Mouse (Mus musculus) heart, embryonic 14.5 days (tissue): Measurements from ENCODE around the gene Atox1. TPM values are rescaled to one million over a fixed set of nuclear protein-coding genes. Genes with fewer than 3 reads are reported as not detected.
A peak's percentile ranks its signal among the peaks of the same experiment; 100 is the strongest.

Experiments
- ATAC-seq: fragments of 200-750 bp; cut with Nextera tagmentation; 2 replicates; pipeline ENCODE4 v1.8.0; 2017; ENCODE audit warnings: low read depth, moderate TSS enrichment; ENCODE audit not compliant: insufficient number of reproducible peaks, insufficient read depth, low FRiP score
- H3K27ac ChIP-seq, 2 experiments: fragments of 200-500 bp in 1 of 2; fragments of 300-500 bp in 1 of 2; sonication (generic) in 1 of 2; replicated peaks in 1 of 2; 2 replicates each; pipeline ENCODE4 v1.5.1; 2012 to 2014; ENCODE audit warnings: low read depth in 2 of 2, low read length in 2 of 2, control low read depth in 1 of 2, mild to moderate bottlenecking in 1 of 2, mixed read lengths in 1 of 2; ENCODE audit not compliant: control insufficient read depth in 1 of 2, insufficient read depth in 1 of 2
- H3K27me3 ChIP-seq: fragments of 300-500 bp; sonication (generic); 2 replicates; pipeline ENCODE4 v1.6.1; 2014; ENCODE audit warnings: mild to moderate bottlenecking, low read length, control low read depth; ENCODE audit not compliant: control insufficient read depth, insufficient read depth
- H3K36me3 ChIP-seq: fragments of 300-500 bp; sonication (generic); 2 replicates; pipeline ENCODE4 v1.6.1; 2014; ENCODE audit warnings: mild to moderate bottlenecking, control low read depth, low read length, mixed read lengths; ENCODE audit not compliant: control insufficient read depth, insufficient read depth
- H3K4me1 ChIP-seq, 2 experiments: fragments of 200-500 bp in 1 of 2; fragments of 300-500 bp in 1 of 2; sonication (generic) in 1 of 2; 2 replicates each; pipeline ENCODE4 v1.6.1; 2012 to 2014; ENCODE audit warnings: low read length in 2 of 2, control low read depth in 1 of 2, mixed read lengths in 1 of 2; ENCODE audit not compliant: control insufficient read depth in 2 of 2, insufficient read depth in 2 of 2
- H3K4me2 ChIP-seq: fragments of 300-500 bp; sonication (generic); 2 replicates; pipeline ENCODE4 v1.6.1; 2014; ENCODE audit warnings: mild to moderate bottlenecking, low read length
- H3K4me3 ChIP-seq, 2 experiments: fragments of 200-500 bp in 1 of 2; fragments of 300-500 bp in 1 of 2; sonication (generic) in 1 of 2; 2 replicates each; pipeline ENCODE4 v1.5.1; 2012 to 2014; ENCODE audit warnings: low read length in 2 of 2, mild to moderate bottlenecking in 2 of 2, control low read depth in 1 of 2, low read depth in 1 of 2, moderate library complexity in 1 of 2; ENCODE audit not compliant: control insufficient read depth in 1 of 2, insufficient read depth in 1 of 2
- H3K9ac ChIP-seq: fragments of 300-500 bp; sonication (generic); 2 replicates; pipeline ENCODE4 v1.6.1; 2014; ENCODE audit warnings: mild to moderate bottlenecking, low read length
- H3K9me3 ChIP-seq: fragments of 300-500 bp; sonication (generic); 2 replicates; pipeline ENCODE4 v1.6.1; 2016; ENCODE audit warnings: low read length, control low read depth; ENCODE audit not compliant: control insufficient read depth
- WGBS: fragments of 180-500 bp; shearing (Covaris S2); extraction: QIAGEN DNeasy Blood & Tissue Kit; methylation state at CpG from one replicate; pipeline ENCODE4 v1.1.7; 2014; 5-methylcytosine and 5-hydroxymethylcytosine counted together
- polyA plus RNA-seq: library from polyadenylated mRNA; unstranded; fragments of >200 nt; fragmentation: Nextera tagmentation; extraction: Ambion mirVana; gene quantifications from 2 replicates; pipeline ENCODE4 v1.2.1, GENCODE M21; 2014

Gene Atox1
- polyA plus RNA-seq, 1 experiment from 2014 or later, result 354 TPM

- Histone ChIP-seq H3K27ac (no peak overlapping the region), H3K4me2 (no peak overlapping the region), H3K27me3 (no peaks in the 10 kb centered on the region), H3K9ac (no peak overlapping the region), H3K4me3 (no peak overlapping the region), H3K36me3 (peaks cover 48% of the 10 kb centered on the region), H3K9me3 (no peaks in the 10 kb centered on the region), H3K4me1 (peaks cover 2 to 4% of the 10 kb centered on the region in 2 experiments; a peak in 3 of 4 replicates)
- WGBS, result 84% methylated on average over 4 of the region's 4 CpGs
- ATAC-seq, result no peak
These were observed 7.4 kb downstream of the Atox1 start for GRCm38 (mm10) chr11:55453640-55454039.

DNA sequence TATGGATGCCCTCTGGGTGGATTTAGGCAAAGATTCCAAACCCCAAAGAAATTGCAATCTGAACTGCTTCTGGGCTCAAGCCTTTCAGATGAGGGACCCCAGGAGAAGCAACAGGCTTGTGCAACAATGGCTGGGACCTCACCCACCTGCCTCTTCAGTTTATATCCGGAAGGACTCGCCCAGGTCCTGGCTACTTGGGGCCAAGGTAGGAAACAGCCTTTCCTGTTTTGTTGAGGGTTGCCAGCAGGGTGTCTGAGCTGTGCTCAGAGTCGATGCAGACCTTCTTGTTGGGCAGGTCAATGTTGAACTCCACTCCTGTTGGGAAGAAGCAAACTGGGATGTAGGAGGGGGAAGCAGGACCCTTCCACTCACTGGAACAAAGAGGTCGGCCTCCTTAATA, 10.7 kb downstream of the Atox1 start:
- Histone ChIP-seq H3K4me2 (no peak overlapping the region), H3K4me1 (no peaks in the 10 kb centered on the region), H3K27me3 (no peaks in the 10 kb centered on the region), H3K9ac (no peak overlapping the region), H3K9me3 (no peaks in the 10 kb centered on the region), H3K36me3 (peaks cover 54% of the 10 kb centered on the region), H3K4me3 (no peak overlapping the region), H3K27ac (no peak overlapping the region)
- WGBS, result 70% methylated on average over 4 of the region's 4 CpGs
- no peak for ATAC-seq

- H3K36me3 ChIP-seq, result peaks cover 52% of the 10 kb centered on the region
- H3K9me3 ChIP-seq, result no peaks in the 10 kb centered on the region
- peak overlapping the region in 1 of 2 experiments; percentile 31; a peak in 2 of 4 replicates for H3K27ac ChIP-seq
- H3K9ac ChIP-seq, result no peak overlapping the region
- ATAC-seq, result no peak
- peaks cover 0 to 2% of the 10 kb centered on the region in 2 experiments; a peak in 1 of 4 replicates for H3K4me1 ChIP-seq
- no peaks in the 10 kb centered on the region for H3K27me3 ChIP-seq
- no peak overlapping the region for H3K4me2 ChIP-seq
- H3K4me3 ChIP-seq, result no peak overlapping the region
- WGBS, result 63% methylated on average over 7 of the region's 7 CpGs
These were observed 11.5 kb downstream of the Atox1 start for GRCm38 (mm10) chr11:55449531-55449930.

DNA sequence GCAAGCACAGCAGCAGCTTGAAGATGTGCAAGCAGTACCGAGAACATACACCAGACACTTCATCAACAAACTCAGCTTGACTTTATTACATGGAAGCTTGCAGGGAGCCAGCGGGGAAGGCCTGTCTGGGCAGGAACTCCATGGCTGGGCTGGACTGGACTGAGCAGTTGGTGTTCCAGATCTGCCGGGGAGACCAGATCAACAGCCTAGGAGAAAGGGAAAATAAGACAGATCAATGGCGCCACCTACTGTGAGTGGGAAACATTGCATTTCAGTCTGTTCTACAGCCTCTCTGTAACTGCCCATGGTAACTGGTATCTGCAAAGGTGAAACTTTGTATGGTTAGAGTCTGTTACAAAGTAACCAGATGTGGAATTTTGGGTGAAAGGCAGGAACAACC, 14.5 kb downstream of the Atox1 start:
- H3K27ac ChIP-seq, result no peak overlapping the region
- ATAC-seq, result peak; percentile 36

DNA sequence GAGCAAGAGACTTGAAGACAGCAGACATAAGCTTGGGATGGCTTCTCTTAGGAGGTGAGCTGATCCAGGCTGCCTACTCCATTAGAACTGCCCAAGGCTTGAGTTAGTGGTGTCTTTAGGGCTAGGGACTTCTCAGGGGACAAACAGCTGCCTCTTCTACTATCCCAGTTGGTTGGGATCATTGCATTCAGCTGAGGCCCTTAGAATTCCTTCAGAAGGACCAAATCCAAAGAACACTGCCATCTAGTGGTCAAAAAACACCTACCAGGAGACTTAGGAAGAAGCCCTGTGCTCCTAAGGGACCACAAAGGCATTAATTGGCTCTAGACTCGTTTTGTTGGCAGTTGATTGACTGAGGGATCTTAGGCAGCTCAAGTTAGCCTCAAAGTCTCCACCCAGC, 16.3 kb downstream of the Atox1 start:
- H3K4me2 ChIP-seq, result no peak overlapping the region
- no peak for ATAC-seq
- H3K27me3 ChIP-seq, result no peaks in the 10 kb centered on the region
- WGBS, result 5% methylated on average over 1 of the region's 1 CpGs
- peaks cover 2 to 9% of the 10 kb centered on the region in 2 experiments; a peak in 2 of 4 replicates for H3K4me1 ChIP-seq
- 0 out of 4 replicates have a peak overlapping the region, but pooled peaks of 1 of the 2 experiments have one; percentile 11 for H3K27ac ChIP-seq
- no peak overlapping the region for H3K4me3 ChIP-seq
- no peaks in the 10 kb centered on the region for H3K9me3 ChIP-seq
- H3K9ac ChIP-seq, result no peak overlapping the region
- H3K36me3 ChIP-seq, result peaks cover 21% of the 10 kb centered on the region

More for the DNA sequence above, 14.5 kb downstream of the Atox1 start:
- Histone ChIP-seq H3K4me3 (no peak overlapping the region), H3K4me1 (peaks cover 2 to 7% of the 10 kb centered on the region in 2 experiments; a peak in 2 of 4 replicates), H3K9me3 (no peaks in the 10 kb centered on the region), H3K9ac (no peak overlapping the region), H3K27me3 (no peaks in the 10 kb centered on the region), H3K36me3 (peaks cover 39% of the 10 kb centered on the region), H3K4me2 (no peak overlapping the region)
- 13% methylated on average over 4 of the region's 4 CpGs for WGBS

GRCm38 (mm10) chr11:55439718-55440117, 21.3 kb downstream of the Atox1 start:
- H3K27me3 ChIP-seq, result no peaks in the 10 kb centered on the region
- no peak overlapping the region for H3K4me3 ChIP-seq
- H3K36me3 ChIP-seq, result no peaks in the 10 kb centered on the region
- 58% methylated on average over 5 of the region's 5 CpGs for WGBS
- H3K4me2 ChIP-seq, result no peak overlapping the region
- ATAC-seq, result no peak
- no peaks in the 10 kb centered on the region for H3K9me3 ChIP-seq
- no peak overlapping the region for H3K27ac ChIP-seq
- H3K9ac ChIP-seq, result no peak overlapping the region
- H3K4me1 ChIP-seq, result peaks cover 2 to 15% of the 10 kb centered on the region in 2 experiments; a peak in 2 of 4 replicates

GRCm38 (mm10) chr11:55438031-55438430, 23.0 kb downstream of the Atox1 start:
- Histone ChIP-seq H3K9ac (no peak overlapping the region), H3K4me2 (no peak overlapping the region), H3K4me1 (peaks cover 4 to 18% of the 10 kb centered on the region in 2 experiments; a peak in 3 of 4 replicates), H3K9me3 (no peaks in the 10 kb centered on the region), H3K4me3 (no peak overlapping the region), H3K27me3 (no peaks in the 10 kb centered on the region), H3K36me3 (no peaks in the 10 kb centered on the region), H3K27ac (no peak overlapping the region)
- WGBS, result 32% methylated on average over 4 of the region's 4 CpGs
- no peak for ATAC-seq

GRCm38 (mm10) chr11:55436089-55436488, 24.9 kb downstream of the Atox1 start:
- Histone ChIP-seq H3K9me3 (no peaks in the 10 kb centered on the region), H3K27ac (no peak overlapping the region), H3K9ac (no peak overlapping the region), H3K4me3 (no peak overlapping the region), H3K27me3 (no peaks in the 10 kb centered on the region), H3K4me2 (no peak overlapping the region), H3K4me1 (peaks cover 5 to 17% of the 10 kb centered on the region in 2 experiments), H3K36me3 (no peaks in the 10 kb centered on the region)
- no peak; the same call in 1 of the 2 replicates for ATAC-seq
- WGBS, result 75% methylated on average over 6 of the region's 6 CpGs
